In genomic region chr11:113992894-113993293, GRCm38 (mm10) we compare ENCODE assay signal across 21 mouse cellular contexts.
DNase-seq lines count a peak whose midpoint lies in the region; ATAC-seq and TF ChIP-seq lines count a peak whose summit lies in the region.
"Had no signal": no experiment of that assay in that cellular context is flagged by ENCODE, and none has a peak within 500 bp of the region (broad histone marks: within the 10 kb centered on the region; RNA-seq: fewer than 3 reads in every experiment).

No protein-coding gene starts in this region.

- intact Hi-C loops in gastrocnemius, postnatal 14 days (cut with DNase I; ENCODE audit: low total_unique reads) = no loop called here

- H3K27me3 ChIP-seq in midbrain, embryonic 10.5 days (ENCODE audit: low read depth, poor library complexity, severe bottlenecking) = 0 out of 2 replicates have a peak, but pooled peaks cover 17% of the 10 kb centered on the region
- H3K27me3 ChIP-seq in midbrain, embryonic 16.5 days (ENCODE audit: control insufficient read depth, insufficient read depth, low read depth, low read length) = no peaks in the 10 kb centered on the region

- no peak overlapping the region for H3K4me2 ChIP-seq in midbrain, embryonic 16.5 days (ENCODE audit: low read length)
- H3K4me2 ChIP-seq: forebrain, embryonic 15.5 days; heart, embryonic 15.5 days; liver, embryonic 13.5 days had no signal

- H3K4me1 ChIP-seq in midbrain, embryonic 10.5 days = peaks cover 56% of the 10 kb centered on the region
- H3K4me1 ChIP-seq in midbrain, embryonic 16.5 days (ENCODE audit: control insufficient read depth, insufficient read depth, low read length) = peaks cover 31% of the 10 kb centered on the region
- H3K4me1 ChIP-seq: liver, embryonic 13.5 days had no signal

- no peak for TF ChIP-seq POLR2A in brain, embryonic 14.5 days (IDR thresholded peaks at IDR 0.05; ENCODE audit: borderline replicate concordance, extremely low read depth, insufficient read depth, insufficient read length, poor library complexity, severe bottlenecking)

- ATAC-seq in midbrain, embryonic 16.5 days = no peak
- ATAC-seq in megakaryocyte, adult 5-6 weeks (ENCODE audit: poor library complexity, severe bottlenecking) = no peak
- ATAC-seq: forebrain, embryonic 15.5 days; intestine, embryonic 16.5 days had no signal

- no peak overlapping the region for H3K4me3 ChIP-seq in midbrain, embryonic 10.5 days
- no peak overlapping the region for H3K4me3 ChIP-seq in midbrain, embryonic 16.5 days (ENCODE audit: low read depth, low read length)
- H3K4me3 ChIP-seq: forebrain, embryonic 15.5 days; heart, adult 2 months; heart, embryonic 15.5 days; liver, embryonic 13.5 days had no signal

- no peaks in the 10 kb centered on the region for H3K9me3 ChIP-seq in midbrain, embryonic 10.5 days (replicated peaks)
- no peaks in the 10 kb centered on the region for H3K9me3 ChIP-seq in midbrain, embryonic 16.5 days (replicated peaks; ENCODE audit: control insufficient read depth, low read length, poor library complexity, severe bottlenecking)
- H3K9me3 ChIP-seq: forebrain, embryonic 15.5 days; heart, embryonic 15.5 days; liver, embryonic 13.5 days had no signal

- no peak for TF ChIP-seq CTCF in brain, embryonic 14.5 days (IDR thresholded peaks at IDR 0.05; ENCODE audit: borderline replicate concordance, extremely low read depth, insufficient read depth, insufficient read length)

- peak overlapping the region; percentile 61 for H3K27ac ChIP-seq in midbrain, embryonic 10.5 days (replicated peaks)
- peak overlapping the region; percentile 33; the same call in 1 of the 2 replicates for H3K27ac ChIP-seq in midbrain, embryonic 16.5 days (ENCODE audit: low read length)
- H3K27ac ChIP-seq: forebrain, embryonic 15.5 days; heart, adult 2 months; heart, embryonic 15.5 days; liver, embryonic 13.5 days; stomach, postnatal 0 days had no signal

- DNase-seq in brain, adult 2 months (ENCODE audit: low read depth, low spot score) = peak; percentile 28
- peak; percentile 58 for DNase-seq in brain, embryonic 14.5 days (ENCODE audit: low read depth)
- DNase-seq in midbrain, embryonic 10.5 days (ENCODE audit: low spot score) = no peak
- no peak for DNase-seq in cerebellum, adult 11 months
- no peak for DNase-seq in gastrocnemius, postnatal 14 days
- DNase-seq: adrenal gland, adult 2 months; cerebellum, adult 9-10 months; heart, adult 2 months; kidney, adult 9 months; kidney, postnatal 36 days; liver, embryonic 13.5 days; lung, adult 2 months; lung, postnatal 14 days; thymus, adult 2 months; thymus, postnatal 4 days had no signal

- WGBS in midbrain, embryonic 10.5 days = 68% methylated on average over 10 of the region's 10 CpGs
- 25% methylated on average over 10 of the region's 10 CpGs for WGBS in midbrain, embryonic 16.5 days

- no peaks in the 10 kb centered on the region for H3K36me3 ChIP-seq in midbrain, embryonic 10.5 days
- no peaks in the 10 kb centered on the region for H3K36me3 ChIP-seq in midbrain, embryonic 16.5 days (ENCODE audit: control insufficient read depth, insufficient read depth, low read length)
- H3K36me3 ChIP-seq: forebrain, embryonic 15.5 days; heart, embryonic 15.5 days; liver, embryonic 13.5 days had no signal

- H3K9ac ChIP-seq in midbrain, embryonic 16.5 days (ENCODE audit: low read depth, low read length) = no peak overlapping the region
- H3K9ac ChIP-seq: forebrain, embryonic 15.5 days; heart, embryonic 15.5 days; liver, embryonic 13.5 days had no signal

Comparison
In these comparisons a context has a peak if more than half of its experiments do, and no peak if none do; other contexts are left out.
1. DNase-seq: peak in brain, adult 2 months (single experiment) and brain, embryonic 14.5 days (single experiment); none in midbrain, embryonic 10.5 days (single experiment), cerebellum, adult 11 months (single experiment) and gastrocnemius, postnatal 14 days (single experiment).